Mouse (Mus musculus) small intestine, adult 2 months (tissue): ENCODE results near the gene As3mt.

ENCODE experiments used
- CTCF ChIP-seq: fragments of 200-500 bp; IDR thresholded peaks from 2 replicates; pipeline ENCODE4 v1.5.1; 2012; ENCODE audit warnings: low read depth, mild to moderate bottlenecking, control low read depth, inconsistent platforms, low read length, moderate library complexity, mixed read lengths; ENCODE audit not compliant: insufficient replicate concordance, insufficient read length; ENCODE audit errors: extremely low read depth
- POLR2A ChIP-seq: fragments of 200-500 bp; IDR thresholded peaks from 2 replicates; pipeline ENCODE4 v1.6.1; 2012; ENCODE audit warnings: low read depth, mild to moderate bottlenecking, control low read depth, inconsistent platforms, low read length, moderate library complexity

GRCm38 (mm10) chr19:46784502-46784901 is 77.2 kb downstream of the As3mt start:
- TF ChIP-seq POLR2A (no peak), CTCF (no peak)
